Mouse (Mus musculus) retina, postnatal 1 day (tissue): ENCODE results near the gene Iqck.

ENCODE experiments used
- DNase-seq: peaks from one replicate; pipeline ENCODE4 v3.0.0-alpha.2; 2012

Iqck gene

DNA sequence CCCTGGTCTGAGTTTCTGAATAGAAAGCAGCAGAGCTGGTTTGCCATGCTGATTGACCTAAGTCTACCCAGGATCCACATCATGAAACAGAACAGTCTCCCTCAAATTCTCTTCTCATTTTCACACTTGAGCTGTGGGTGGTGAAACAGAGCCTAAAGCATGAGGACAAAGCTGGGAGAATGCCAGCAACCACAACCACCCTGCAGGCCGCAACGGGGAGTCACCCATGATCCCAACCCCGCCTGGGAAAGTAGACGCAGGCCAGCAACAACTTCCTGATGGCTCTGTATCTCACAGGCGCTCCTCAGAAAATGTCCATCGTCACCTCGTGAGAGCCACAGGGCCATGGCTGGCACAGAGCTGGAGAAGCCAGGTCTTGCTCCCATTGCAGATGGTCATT, 4.0 kb upstream of the Iqck start:
- DNase-seq, result no peak

DNA sequence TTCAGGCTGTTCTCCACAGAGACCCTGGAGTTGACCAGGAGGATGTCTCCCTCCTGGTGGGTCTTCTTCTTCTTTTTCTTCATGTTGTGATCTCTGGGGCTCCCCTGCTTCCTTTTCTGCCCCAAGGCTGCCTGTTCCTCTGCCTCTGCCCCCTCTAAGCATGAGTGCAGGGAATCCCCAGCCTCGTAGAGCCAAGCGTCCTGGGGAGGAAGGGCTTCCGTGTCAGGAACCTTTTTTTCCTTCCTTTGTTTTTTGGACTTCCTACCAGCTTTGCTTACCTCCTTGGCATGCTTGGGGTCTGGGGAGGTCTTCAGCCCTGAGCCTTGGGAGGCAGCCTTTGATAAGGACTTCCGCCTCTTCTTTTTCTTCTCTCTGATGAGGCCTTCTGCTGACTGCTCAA, 2.9 kb upstream of the Iqck start:
- no peak for DNase-seq

DNA sequence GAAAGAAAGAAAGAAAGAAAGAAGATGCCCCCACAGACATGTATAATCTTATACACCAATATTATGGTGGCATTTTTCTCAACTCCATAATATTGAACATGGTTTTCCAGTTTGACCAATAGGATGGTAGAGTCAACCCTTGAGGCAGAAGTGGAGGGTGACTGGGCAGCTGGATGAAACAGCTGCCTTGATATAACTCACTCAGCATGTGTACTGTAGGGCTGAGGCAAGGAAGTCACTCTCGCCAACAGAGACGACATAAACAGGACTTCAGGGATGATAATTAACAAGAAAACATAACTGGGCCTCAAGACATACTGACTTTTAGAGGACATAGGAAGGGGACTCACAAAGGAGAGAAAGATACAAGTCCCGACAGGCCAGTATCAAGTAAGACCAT, 946 bp upstream of the Iqck start:
- DNase-seq, result no peak

DNA sequence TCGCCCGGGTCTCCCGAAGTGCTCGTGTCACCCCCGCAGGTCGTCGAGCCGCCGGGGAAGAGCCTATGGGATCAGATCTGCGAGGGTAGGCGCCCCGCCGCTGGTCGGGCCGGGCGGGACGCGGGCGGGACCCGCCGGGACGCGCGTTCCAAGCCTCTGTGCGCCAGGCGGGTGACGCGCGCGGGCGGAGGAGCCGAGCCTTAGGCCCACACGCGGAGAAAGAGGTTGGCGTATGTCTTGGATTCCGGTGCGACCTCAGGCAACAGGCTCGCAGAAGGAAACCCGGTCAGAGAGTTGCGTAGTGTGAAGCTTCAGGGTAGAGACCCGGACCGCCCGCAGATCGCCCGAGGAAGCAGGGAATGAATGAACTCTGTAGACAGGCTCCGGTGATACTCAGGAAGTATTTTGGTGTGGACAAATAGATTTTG, 339 bp downstream of the Iqck start, which contains the start of gene Knop1:
Knop1 (minus strand) TSS at position 378 of the 428 bp plus-strand sequence.
- no peak for DNase-seq

DNA sequence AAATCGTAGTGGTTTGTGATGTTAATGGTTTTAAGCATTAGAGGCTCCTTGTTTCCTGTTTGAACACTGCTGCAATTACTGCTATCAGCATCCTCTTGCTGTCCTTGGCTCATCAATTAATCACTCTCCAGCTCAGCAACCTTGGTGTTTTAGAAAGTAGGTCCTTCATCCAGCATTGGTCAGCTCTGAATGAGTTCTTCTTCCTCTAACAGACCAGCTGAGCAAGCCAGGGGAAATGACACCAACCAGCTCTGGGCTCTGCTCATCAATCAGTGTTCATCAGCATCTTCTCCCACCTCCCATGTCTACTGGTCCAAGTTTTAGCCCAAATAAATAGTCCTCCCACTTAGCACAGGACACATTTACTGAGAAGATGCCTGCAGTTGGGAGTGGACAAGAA, 3.1 kb downstream of the Iqck start:
- no peak for DNase-seq

DNA sequence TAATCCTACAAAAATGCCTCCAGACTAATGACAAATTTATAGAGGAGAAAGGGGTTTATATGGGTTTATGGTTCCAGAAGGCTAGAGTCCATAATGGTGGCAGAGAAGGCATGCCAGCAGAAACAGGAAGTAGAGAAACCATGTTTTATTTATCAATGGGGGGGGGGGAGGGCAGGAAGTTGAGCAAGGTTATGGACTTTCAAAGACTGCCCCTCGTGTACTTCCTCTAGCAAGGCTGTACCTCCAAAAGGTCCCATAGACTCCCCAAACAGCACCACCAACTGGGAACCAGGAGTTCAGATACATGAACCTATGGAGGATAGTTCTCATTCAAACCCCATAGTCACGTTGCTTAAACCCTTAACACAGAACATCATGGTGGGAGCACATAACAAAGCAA, 9.8 kb downstream of the Iqck start:
- no peak for DNase-seq

DNA sequence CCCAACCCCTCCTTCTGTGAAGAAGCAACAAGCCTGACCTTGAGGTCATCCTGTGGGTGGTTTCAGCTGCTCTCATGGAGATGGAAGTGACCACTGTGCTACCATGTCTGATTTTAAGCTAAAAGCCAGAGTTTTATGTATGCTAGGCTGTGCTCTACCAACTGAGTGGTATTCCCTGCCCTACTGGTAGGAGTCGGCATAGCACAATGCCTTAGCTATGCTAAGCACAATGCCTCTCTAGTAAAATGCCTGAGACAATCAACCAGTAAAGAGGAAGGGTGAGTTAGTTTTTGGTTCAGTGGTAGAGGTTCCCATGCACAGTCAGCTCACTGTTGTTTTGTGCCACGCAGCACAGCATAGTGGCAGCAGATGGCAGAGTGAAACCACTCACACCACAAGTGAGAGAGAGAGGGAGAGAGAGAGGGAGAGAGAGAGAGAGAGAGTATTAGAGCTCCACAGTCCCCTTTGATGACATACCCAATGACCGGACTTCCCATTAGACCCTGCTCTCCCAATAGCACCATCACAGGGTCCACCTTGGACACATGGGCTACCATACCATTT, 24.0 kb downstream of the Iqck start:
- DNase-seq, result no peak

DNA sequence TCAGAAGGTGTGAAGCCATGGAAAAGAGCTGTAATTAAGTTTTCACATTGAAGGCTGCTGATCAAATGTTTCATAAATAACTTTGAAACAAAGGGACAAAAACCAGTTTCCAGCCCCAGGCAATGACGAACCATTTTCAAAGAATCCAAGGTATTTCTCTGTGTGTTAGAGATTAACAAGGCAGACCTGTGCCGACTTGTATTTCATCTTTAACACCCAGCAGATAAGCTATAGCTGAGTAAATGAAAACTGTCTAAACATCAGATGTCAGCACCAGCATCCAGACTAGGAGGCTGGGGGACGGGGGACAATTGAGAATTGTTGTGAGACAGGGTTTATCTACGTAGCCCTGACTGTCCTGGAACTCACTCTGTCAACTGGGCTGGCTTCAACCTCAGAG, 28.4 kb downstream of the Iqck start:
- DNase-seq, result no peak

DNA sequence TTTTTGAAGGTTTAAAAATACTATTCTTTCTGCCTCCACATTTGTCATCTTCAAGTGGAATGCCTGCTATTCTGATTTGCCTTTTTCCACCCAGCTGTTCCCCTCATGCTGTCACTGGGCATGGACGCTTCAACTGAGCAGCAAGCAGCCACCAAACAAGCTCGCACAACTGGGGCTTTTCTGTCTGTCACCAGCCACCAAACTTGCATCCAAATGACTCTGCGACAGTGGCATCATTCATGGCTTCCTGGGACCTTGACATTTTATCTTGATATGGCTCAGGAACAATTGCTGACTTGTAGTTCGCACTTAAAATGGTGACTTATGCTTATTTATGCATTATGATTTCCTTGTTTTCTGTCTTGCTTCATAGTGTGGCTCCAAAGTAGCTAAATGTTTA, 29.4 kb downstream of the Iqck start:
- DNase-seq, result no peak

DNA sequence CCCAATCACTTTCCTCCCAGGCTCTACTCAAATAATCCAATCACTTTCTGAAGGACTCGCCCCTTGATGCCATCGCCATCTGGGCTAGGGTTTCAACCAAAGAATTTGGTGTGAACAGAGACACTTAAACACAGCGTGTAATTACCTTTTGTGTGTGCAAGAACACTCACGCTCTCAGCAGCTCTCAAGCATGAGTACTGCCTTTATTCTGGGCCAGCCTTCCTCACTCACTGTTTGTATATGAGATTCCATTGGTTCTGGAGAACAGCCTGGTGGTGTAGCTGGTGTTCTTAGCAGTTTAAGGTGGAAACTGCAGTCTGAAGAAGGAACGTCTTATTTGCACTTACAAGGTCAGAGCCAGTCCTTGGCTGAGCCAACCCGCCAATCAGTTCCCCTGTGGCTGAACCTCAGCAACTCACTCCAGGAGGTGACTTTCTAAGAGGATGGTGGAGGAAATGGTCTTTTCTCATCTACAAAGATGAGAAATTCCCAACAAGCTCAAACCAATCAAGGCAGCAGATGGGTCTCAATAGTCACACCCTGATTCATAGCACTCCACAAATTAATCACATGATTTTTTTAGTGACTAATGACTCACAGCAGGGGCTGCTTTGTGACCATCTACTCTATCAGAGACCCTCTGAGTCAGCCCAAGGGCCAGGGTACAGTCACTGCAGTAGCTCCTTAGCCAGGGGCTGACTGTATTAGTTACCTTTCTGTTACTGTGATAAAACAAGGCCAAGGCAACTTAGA, 31.9 kb downstream of the Iqck start:
- no peak for DNase-seq

DNA sequence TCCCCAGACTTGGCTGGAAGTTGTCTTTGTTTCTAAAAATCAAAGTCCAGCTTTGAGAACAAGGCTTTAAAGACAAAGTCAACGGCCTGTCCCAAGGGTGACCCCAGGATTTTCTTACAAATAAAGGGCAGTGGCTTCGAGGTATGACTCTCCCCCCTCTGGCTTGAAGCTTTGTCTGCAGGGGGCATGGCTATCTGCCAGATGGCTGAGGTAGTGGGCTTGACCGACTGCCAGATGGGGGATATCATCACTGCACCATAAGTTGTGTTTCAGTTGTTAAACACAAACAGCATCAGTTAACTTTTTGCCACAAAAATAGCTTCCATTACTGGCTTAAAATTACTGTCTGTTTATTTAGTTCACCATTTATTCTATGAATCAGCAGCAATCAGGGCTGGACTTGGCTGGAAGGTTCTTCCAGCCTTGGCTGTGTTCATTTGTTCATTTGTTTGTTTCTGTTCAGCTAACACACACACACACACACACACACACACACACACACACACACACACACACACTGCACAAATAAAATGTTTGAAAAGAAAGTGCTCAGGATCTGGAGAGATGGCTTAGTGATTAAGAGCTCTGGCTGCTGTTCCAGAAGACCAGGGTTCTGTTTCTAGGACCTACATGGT, 33.6 kb downstream of the Iqck start:
- peak; percentile 45 for DNase-seq

DNA sequence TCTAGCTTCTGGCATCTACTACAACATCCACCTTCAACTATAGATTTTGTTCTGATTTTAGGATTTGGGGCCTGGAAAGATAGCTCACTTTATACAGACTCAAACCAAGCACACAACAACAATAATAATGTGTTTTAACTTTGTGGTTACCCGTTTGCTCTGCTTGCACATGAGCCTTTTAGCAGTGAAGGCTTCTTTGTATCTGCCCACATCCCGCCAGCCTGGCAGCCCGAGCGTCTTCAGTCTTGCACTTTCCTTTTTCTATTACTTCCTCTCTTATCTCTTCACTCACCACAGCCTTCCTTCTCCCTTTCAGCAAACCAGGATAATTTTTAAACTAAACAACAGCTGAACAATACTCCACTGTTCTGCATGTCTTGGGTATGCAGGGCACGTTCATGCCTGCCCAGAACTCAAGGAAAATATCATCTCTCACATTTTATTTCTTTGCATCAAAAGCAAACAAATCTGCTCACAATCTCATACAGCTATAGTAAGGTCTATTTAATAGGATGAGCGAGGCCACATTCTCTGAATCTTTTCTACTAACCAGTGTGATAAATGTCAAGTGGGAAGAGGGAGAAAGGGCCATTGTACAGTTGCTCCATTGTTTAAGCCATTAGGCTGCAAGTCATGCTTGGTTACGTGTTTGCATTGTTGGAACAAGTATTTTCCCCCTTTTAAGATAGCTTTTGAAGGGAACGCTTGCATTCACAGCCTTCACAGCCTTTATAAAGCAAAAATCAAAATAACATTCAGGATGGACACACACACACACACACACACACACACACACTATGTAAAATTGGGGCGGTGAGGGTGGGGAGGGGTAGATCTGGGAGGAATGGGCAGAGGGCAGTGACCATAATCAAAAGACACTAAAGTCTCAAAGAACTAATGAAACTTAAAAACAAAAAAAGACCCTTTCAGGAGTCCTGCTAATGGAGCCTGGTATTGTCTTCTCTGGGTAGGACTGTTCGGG, 40.2 kb downstream of the Iqck start:
- DNase-seq, result peak; percentile 59

DNA sequence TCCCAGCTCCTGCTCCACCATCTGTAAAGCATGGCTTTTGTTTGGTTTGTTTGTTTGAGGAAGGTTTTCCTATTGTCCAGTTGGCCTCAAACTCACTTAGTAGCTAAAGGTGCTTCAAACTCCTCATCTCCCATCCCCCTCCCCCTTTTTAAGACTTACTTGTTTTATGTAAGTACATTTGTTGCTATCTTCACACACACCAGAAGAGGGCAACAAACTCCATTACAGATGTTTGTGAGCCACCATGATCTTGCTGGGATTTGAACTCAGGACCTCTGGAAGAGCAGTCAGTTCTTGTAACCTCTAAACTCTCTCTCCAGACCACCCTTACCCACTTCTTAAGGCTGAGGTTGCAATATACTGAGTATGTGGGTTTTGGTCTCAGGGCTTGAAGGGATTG, 42.5 kb downstream of the Iqck start:
- no peak for DNase-seq

DNA sequence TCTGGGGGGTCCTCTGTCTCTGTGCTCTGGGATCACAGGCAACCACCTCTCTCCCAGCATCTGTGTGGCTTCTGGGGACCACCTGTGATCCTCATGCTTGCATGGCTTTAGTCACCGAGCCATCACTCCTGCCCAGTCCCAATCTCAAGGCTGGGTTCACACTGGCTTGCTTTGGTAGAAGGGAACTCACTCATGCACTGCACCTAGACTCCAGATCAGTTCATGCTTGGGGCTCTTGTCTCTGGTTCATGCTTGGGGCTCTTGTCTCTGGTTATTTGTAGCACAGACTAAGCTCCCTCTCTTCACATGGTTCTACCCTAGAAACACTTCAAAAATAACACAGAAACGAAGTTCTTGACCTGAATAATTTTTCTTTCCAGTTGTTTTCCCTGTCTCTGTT, 44.5 kb downstream of the Iqck start:
- no peak for DNase-seq

DNA sequence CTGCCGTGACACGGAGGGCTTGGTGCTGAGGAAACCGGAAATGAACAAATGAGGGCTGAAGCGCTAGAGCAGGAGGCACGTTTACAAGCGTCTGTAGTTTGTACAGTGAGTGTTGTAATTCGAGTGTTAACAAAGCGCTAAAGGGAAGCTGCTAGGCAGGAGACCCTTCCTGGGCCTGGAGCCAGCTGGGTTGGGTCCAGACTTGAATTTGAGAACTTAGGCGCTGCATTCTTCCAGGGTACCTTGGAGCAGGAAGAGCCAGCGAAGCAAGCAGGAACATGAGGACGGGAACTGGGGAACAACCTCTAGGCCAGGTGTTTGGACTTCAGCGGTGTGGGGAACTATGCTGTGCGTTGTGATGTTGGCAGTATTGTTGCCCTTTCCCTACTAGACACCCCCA, 47.4 kb downstream of the Iqck start:
- DNase-seq, result no peak

DNA sequence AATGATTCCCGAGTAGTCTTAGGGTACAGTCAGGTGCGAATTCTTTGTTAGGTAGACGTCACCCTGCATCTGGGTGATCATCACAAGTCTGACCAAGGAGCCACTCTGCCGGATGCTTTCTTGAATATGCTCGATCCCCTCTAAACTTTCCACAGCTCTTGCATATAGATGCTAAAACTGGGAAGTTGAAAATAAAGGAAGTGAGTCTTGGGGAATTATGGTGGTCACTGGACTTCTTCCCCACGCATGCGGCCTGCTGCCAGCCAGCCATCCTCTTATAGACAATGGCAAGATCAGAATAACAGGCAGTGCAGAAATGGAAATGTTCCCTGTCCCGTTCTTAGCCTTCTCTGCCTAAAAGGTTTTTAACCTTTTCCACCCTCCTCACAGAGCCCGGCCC, 48.3 kb downstream of the Iqck start:
- DNase-seq, result no peak

DNA sequence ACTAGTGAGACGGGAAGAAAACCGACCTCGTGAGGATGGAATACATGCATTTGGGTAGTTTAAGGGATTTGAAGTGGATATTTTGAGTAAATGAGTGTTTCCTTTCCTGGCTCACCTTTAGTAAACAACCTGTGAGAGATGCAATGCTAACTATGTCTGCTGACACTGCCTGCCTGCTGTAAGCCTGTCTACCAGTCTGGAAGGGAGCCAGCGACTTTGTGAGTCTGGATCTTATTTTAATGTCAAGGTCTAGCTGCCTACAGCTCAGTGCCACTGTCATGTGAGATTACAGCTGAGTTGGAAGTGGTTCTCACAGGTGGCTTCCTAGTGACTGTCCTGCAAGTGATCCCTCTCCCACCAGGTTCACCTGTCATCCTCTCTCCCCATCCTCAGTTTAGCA, 49.0 kb downstream of the Iqck start:
- DNase-seq, result no peak

DNA sequence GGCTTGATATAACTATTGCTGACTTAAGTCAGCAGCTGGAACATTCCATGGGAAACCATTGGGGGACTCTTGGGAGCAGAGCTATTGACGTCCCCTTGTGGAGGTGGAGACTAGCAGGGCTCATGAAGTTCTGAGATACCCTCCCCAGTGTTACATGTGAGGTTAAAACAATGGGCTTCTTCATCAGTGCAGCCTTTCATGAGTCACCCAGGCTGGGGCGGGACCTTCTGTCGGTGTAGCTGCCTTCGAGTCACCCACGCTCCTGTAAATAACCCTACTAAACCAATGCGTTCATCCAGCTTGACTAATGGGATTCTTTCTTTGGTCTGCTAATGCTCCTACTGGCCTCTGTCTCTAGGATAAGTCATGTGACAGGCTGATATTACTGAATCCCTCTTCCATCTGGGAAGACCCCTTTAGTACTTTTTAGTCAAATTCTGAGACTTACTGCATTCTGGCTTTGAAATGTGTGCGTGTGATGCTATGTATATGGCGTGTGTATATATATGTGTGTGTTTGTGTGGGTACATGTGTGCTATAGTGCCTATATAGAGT, 53.5 kb downstream of the Iqck start:
- DNase-seq, result no peak

DNA sequence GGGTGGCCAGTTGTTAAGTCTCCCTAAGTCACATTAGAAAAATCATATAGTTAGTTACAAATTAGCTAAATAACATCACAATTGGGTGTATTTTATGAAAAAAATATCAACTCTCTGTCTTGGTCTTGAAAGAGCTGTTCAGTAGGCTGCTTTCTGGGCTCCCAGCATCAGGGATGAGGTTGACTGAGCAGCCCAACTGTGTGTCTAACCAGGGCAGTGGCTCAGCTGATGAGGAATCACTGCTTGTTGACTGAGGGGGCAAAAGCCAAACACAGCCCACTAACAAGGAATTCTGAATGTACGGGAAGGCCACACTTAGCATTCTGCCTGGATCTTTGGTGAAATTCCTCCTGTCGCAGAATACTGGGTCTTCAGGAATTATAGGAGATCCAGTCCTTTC, 54.9 kb downstream of the Iqck start:
- no peak for DNase-seq

DNA sequence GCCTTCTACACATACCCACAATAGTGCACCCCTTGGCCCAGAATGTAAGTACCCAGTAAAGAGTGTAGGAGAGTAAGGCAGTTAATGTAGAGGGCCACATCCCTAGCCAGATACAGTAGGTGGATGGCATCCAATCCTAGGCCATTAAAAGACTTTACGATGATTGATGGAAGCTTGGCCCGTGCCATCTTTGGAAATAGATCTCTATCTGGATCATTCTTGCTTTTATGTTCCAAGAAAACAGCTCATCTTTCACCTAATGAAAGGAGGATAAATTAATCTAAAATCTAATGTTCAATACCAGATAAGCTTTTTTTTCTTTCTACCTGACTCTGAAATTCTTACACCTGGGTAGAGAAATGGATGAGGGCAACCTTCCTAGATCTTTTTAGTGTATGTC, 55.6 kb downstream of the Iqck start:
- DNase-seq, result no peak

DNA sequence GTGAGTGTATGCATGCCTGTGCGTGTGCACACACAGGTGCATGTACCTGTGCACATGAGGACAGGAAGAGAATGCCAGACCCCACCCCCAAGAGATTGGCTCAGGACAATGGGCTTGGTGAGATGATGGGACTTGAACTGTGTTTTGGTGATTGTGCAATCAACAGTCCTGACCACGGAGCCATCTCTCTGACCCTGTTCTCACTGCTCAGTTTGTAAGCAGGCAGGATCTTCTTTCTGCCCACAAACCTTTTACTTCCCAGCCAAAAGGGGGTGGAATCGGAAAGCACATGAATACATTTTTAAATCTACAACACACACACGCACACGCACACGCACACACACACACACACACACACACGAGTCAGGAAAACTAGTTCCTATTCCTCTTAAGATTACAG, 56.0 kb downstream of the Iqck start:
- no peak for DNase-seq

DNA sequence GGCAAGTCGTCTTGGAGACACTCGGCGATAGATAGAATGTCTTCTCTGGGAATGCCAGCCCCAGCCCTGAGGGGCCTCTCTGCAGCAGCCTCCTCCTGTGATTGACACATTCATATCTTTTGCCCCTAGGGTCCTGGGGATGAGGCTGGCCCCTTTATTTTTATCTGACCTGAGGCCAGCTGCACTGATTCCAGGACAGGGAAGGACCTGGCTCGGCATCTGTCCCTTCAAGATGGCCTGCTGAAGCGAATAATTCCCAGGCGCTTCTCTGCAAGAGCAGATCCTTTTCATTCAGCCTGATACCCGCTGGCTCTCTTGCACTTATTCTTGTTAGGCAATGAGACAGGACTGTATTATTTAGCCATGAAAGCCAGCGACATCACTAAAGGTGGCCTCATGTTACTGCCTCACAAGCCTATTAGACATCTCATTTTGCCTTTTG, 56.5 kb downstream of the Iqck start:
- DNase-seq, result peak; percentile 73
